Mouse (Mus musculus) heart, adult 2 months (tissue): ENCODE results near the gene Naglu. TPM values are rescaled to one million over a fixed set of nuclear protein-coding genes. Genes with fewer than 3 reads are reported as not detected.

Experiments
- DNase-seq, 2 experiments: peaks; one replicate each; pipeline ENCODE4 v3.0.0; 2021
- H3K27ac ChIP-seq: fragments of 200-600 bp; 2 replicates; pipeline ENCODE4 v1.8.1; 2022
- H3K27me3 ChIP-seq: fragments of 200-500 bp; 2 replicates; pipeline ENCODE4 v1.6.1; 2012; ENCODE audit warnings: mild to moderate bottlenecking, low read length, inconsistent platforms, mixed read lengths; ENCODE audit not compliant: control insufficient read depth, insufficient read depth
- H3K36me3 ChIP-seq: fragments of 200-500 bp; 2 replicates; pipeline ENCODE4 v1.6.1; 2012; ENCODE audit warnings: low read length, inconsistent platforms; ENCODE audit not compliant: control insufficient read depth, insufficient read depth
- H3K4me1 ChIP-seq: fragments of 200-500 bp; 2 replicates; pipeline ENCODE4 v1.6.1; 2011; ENCODE audit warnings: low read length; ENCODE audit not compliant: control insufficient read depth, insufficient read depth
- H3K4me3 ChIP-seq: fragments of 200-600 bp; 2 replicates; pipeline ENCODE4 v1.8.1; 2022
- H3K79me2 ChIP-seq: fragments of 200-500 bp; replicated peaks from 2 replicates; pipeline ENCODE4 v1.6.1; 2012; ENCODE audit warnings: mild to moderate bottlenecking, inconsistent platforms, low read length, moderate library complexity, mixed read lengths; ENCODE audit not compliant: control insufficient read depth, insufficient read depth
- H3K9ac ChIP-seq: fragments of 200-500 bp; 2 replicates; pipeline ENCODE4 v1.6.1; 2012; ENCODE audit warnings: low read depth, mild to moderate bottlenecking, control low read depth, inconsistent platforms, low read length, mixed read lengths
- CTCF ChIP-seq: fragments of 200-600 bp; IDR thresholded peaks from 2 replicates; pipeline ENCODE4 v1.8.1; 2022; ENCODE audit warnings: antibody characterized with exemption, mild to moderate bottlenecking, moderate library complexity
- EP300 ChIP-seq: fragments of 200-500 bp; IDR thresholded peaks from 2 replicates; pipeline ENCODE4 v1.6.1; 2011; ENCODE audit warnings: low read depth, low read length, control low read depth; ENCODE audit not compliant: insufficient read depth
- POLR2A ChIP-seq: fragments of 200-500 bp; IDR thresholded peaks from 2 replicates; pipeline ENCODE4 v1.6.1; 2011; ENCODE audit warnings: mild to moderate bottlenecking, low read depth, low read length, control low read depth; ENCODE audit not compliant: insufficient read depth
- WGBS: fragments of 180-500 bp; shearing (Covaris S2); methylation state at CpG from one replicate; pipeline ENCODE4 v1.1.7; 2018; 5-methylcytosine and 5-hydroxymethylcytosine counted together
- intact Hi-C: fragments of 180-260 bp; cut with DNase I; formaldehyde crosslinking; loops from one replicate; pipeline ENCODE4 v1.15.1; 2025
- polyA plus RNA-seq: library from polyadenylated mRNA; depleted of rRNA; stranded (reverse); fragments of >200 nt; gene quantifications from 2 replicates; pipeline ENCODE4 v1.2.3, GENCODE M21; 2012
- total RNA-seq, 2 experiments: library from RNA; stranded (reverse); gene quantifications; 2 replicates each; pipeline ENCODE4 v1.2.3; 2021

Gene Naglu
- total and polyA plus RNA-seq, 3 experiments = 7.4 to 14.3 (median 8.3) TPM

- peak overlapping the region; percentile 91 for H3K27ac ChIP-seq
- H3K4me3 ChIP-seq = peak overlapping the region; percentile 72; the same call in 1 of the 2 replicates
Observed at GRCm38 (mm10) chr11:101086323-101086674, 16.5 kb downstream of the Naglu start.

GRCm38 (mm10) chr11:101086756-101087681 lies 17.2 kb downstream of the Naglu start, which contains the start of gene Mlx:
Gene Mlx (plus strand): TSS chr11:101087277.
- Histone ChIP-seq H3K36me3 (no peaks in the 10 kb centered on the region), H3K27me3 (no peaks in the 10 kb centered on the region), H3K4me3 (peak within 1 kb of the TSS; percentile 72), H3K9ac (peak within 1 kb of the TSS; percentile 72), H3K79me2 (no peaks in the 10 kb centered on the region), H3K27ac (peak within 1 kb of the TSS; percentile 91), H3K4me1 (peaks cover 13% of the 10 kb centered on the region)
- TF ChIP-seq CTCF (no peak), POLR2A (peak; percentile 89), EP300 (peak; percentile 76)
- 2% methylated on average over 52 of the region's 52 CpGs for WGBS
- peak; percentile 88 to 93 for DNase-seq
- intact Hi-C loops = loop anchor here (2.0 to 5.0 kb wide), 2 partner anchors 32 to 355 kb away; partner anchors contain the start of genes Retreg3, Rpl27 and Tubg1

More at GRCm38 (mm10) chr11:101086323-101086674, 16.5 kb downstream of the Naglu start:
- WGBS = 60% methylated on average over 6 of the region's 6 CpGs
- H3K36me3 ChIP-seq = no peaks in the 10 kb centered on the region
- DNase-seq = no peak
- H3K79me2 ChIP-seq = no peaks in the 10 kb centered on the region
- TF ChIP-seq POLR2A (no peak), EP300 (no peak), CTCF (no peak)
- peaks cover 14% of the 10 kb centered on the region for H3K4me1 ChIP-seq
- no peaks in the 10 kb centered on the region for H3K27me3 ChIP-seq
- no peak overlapping the region for H3K9ac ChIP-seq
- intact Hi-C loops = loop anchor here (2.0 to 5.0 kb wide), 2 partner anchors 33 to 356 kb away; partner anchors contain the start of genes Retreg3, Rpl27 and Tubg1

GRCm38 (mm10) chr11:101087682-101088055 lies 17.9 kb downstream of the Naglu start:
- no peaks in the 10 kb centered on the region for H3K36me3 ChIP-seq
- H3K79me2 ChIP-seq = no peaks in the 10 kb centered on the region
- intact Hi-C loops = loop anchor here (2.0 to 5.0 kb wide), 2 partner anchors 31 to 355 kb away; partner anchors contain the start of genes Retreg3, Rpl27 and Tubg1
- WGBS = 6% methylated on average over 8 of the region's 8 CpGs
- H3K27ac ChIP-seq = peak overlapping the region; percentile 91
- TF ChIP-seq EP300 = no peak
- TF ChIP-seq POLR2A = no peak
- no peak for TF ChIP-seq CTCF
- no peaks in the 10 kb centered on the region for H3K27me3 ChIP-seq
- peaks cover 13% of the 10 kb centered on the region for H3K4me1 ChIP-seq
- peak overlapping the region; percentile 72 for H3K9ac ChIP-seq
- DNase-seq = no peak
- peak overlapping the region; percentile 72 for H3K4me3 ChIP-seq

GRCm38 (mm10) chr11:101089931-101090330 lies 20.1 kb downstream of the Naglu start:
- Histone ChIP-seq H3K79me2 (no peaks in the 10 kb centered on the region), H3K36me3 (no peaks in the 10 kb centered on the region), H3K27me3 (no peaks in the 10 kb centered on the region), H3K9ac (no peak overlapping the region), H3K4me1 (peaks cover 7% of the 10 kb centered on the region), H3K4me3 (no peak overlapping the region), H3K27ac (no peak overlapping the region)
- WGBS = 82% methylated on average over 1 of the region's 1 CpGs
- intact Hi-C loops = loop anchor here (5.0 kb wide), 1 partner anchor 352 kb away; the partner anchor contains the start of gene Rpl27
- no peak for TF ChIP-seq CTCF
- no peak for TF ChIP-seq EP300
- TF ChIP-seq POLR2A = no peak
- no peak for DNase-seq

- Histone ChIP-seq H3K79me2 (no peaks in the 10 kb centered on the region), H3K9ac (peak overlapping the region; percentile 53; the same call in 1 of the 2 replicates), H3K27me3 (no peaks in the 10 kb centered on the region), H3K4me1 (no peaks in the 10 kb centered on the region; the same call in 1 of the 2 replicates), H3K36me3 (no peaks in the 10 kb centered on the region), H3K4me3 (peak overlapping the region; percentile 66), H3K27ac (peak overlapping the region; percentile 93; the same call in 1 of the 2 replicates)
- intact Hi-C loops = no loop called here
- DNase-seq = no peak
- TF ChIP-seq CTCF (no peak), POLR2A (no peak), EP300 (no peak)
- WGBS = 2% methylated on average over 18 of the region's 18 CpGs
Observed at GRCm38 (mm10) chr11:101094930-101095313, 25.1 kb downstream of the Naglu start.
